Mouse (Mus musculus) midbrain, embryonic 12.5 days (tissue): Measurements from ENCODE around the gene Stoml3. TPM values are rescaled to one million over a fixed set of nuclear protein-coding genes. Genes with fewer than 3 reads are reported as not detected.

Experiments used
- ATAC-seq: fragments of 200-750 bp; cut with Nextera tagmentation; 2 replicates; pipeline ENCODE4 v1.8.0; 2017; ENCODE audit warnings: low read depth, moderate TSS enrichment, moderate library complexity; ENCODE audit not compliant: low FRiP score
- H3K27ac ChIP-seq: fragments of 300-500 bp; sonication (generic); replicated peaks from 2 replicates; pipeline ENCODE4 v1.5.1; 2016; ENCODE audit warnings: mild to moderate bottlenecking
- H3K27me3 ChIP-seq: fragments of 300-500 bp; sonication (generic); 2 replicates; pipeline ENCODE4 v1.6.1; 2016; ENCODE audit warnings: mild to moderate bottlenecking
- H3K36me3 ChIP-seq: fragments of 300-500 bp; sonication (generic); 2 replicates; pipeline ENCODE4 v1.6.1; 2016
- H3K4me1 ChIP-seq: fragments of 300-500 bp; sonication (generic); 2 replicates; pipeline ENCODE4 v1.6.1; 2016
- H3K4me2 ChIP-seq: fragments of 300-500 bp; sonication (generic); replicated peaks from 2 replicates; pipeline ENCODE4 v1.6.1; 2016; ENCODE audit warnings: mild to moderate bottlenecking, moderate library complexity
- H3K4me3 ChIP-seq: fragments of 300-500 bp; sonication (generic); 2 replicates; pipeline ENCODE4 v1.5.1; 2016; ENCODE audit warnings: mild to moderate bottlenecking
- H3K9ac ChIP-seq: fragments of 300-500 bp; sonication (generic); replicated peaks from 2 replicates; pipeline ENCODE4 v1.6.1; 2016; ENCODE audit warnings: mild to moderate bottlenecking, moderate library complexity
- H3K9me3 ChIP-seq: fragments of 300-500 bp; sonication (generic); 2 replicates; pipeline ENCODE4 v1.6.1; 2016; ENCODE audit warnings: mild to moderate bottlenecking
- WGBS: fragments of 180-500 bp; shearing (Covaris S2); methylation state at CpG from one replicate; pipeline ENCODE4 v1.1.7; 2016; 5-methylcytosine and 5-hydroxymethylcytosine counted together
- polyA plus RNA-seq: library from polyadenylated mRNA; unstranded; fragments of >200 nt; fragmentation: Nextera tagmentation; extraction: Ambion mirVana; gene quantifications from 2 replicates; pipeline ENCODE4 v1.2.1, GENCODE M21; 2016

Gene Stoml3
- polyA plus RNA-seq, 1 experiment from 2014 or later = not detected

GRCm38 (mm10) chr3:53463046-53463764 lies 25.2 kb upstream of the Stoml3 start, which contains the start of the genes Nhlrc3 and Proser1:
Nhlrc3 (minus strand) TSS chr3:53463332.
Proser1 (plus strand) TSS chr3:53463666.
- WGBS = 1% methylated on average over 52 of the region's 52 CpGs
- peak; percentile 98 for ATAC-seq
- peak within 1 kb of the TSS; percentile 88 for H3K27ac ChIP-seq
- H3K36me3 ChIP-seq = peaks cover 23% of the 10 kb centered on the region; the same call in 1 of the 2 replicates
- H3K27me3 ChIP-seq = no peaks in the 10 kb centered on the region
- peak within 1 kb of the TSS; percentile 79 for H3K4me2 ChIP-seq
- H3K9ac ChIP-seq = peak within 1 kb of the TSS; percentile 89
- H3K4me1 ChIP-seq = peaks cover 33% of the 10 kb centered on the region
- H3K4me3 ChIP-seq = peak within 1 kb of the TSS; percentile 92
- H3K9me3 ChIP-seq = no peaks in the 10 kb centered on the region

DNA sequence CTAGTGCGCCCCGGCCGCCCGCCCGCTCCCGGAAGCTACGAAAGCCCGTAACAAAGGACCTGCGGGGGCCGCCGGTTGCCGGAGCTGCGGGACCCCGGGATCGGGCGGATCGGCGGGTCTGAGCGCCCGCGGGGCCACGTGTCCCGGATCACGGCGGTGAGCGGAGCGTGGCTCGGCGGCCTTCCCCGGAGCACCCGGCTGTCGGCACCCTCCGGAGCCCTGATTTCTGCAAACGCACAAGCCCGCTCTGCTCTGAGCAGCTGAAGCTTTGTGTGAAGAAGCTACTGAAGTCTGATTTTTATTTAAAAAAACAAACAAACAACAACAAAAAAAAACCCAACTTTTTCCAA lies 24.7 kb upstream of the Stoml3 start:
- Histone ChIP-seq H3K4me3 (peak overlapping the region; percentile 92), H3K36me3 (peaks cover 18% of the 10 kb centered on the region; the same call in 1 of the 2 replicates), H3K9ac (peak overlapping the region; percentile 89), H3K27me3 (no peaks in the 10 kb centered on the region), H3K4me1 (peaks cover 33% of the 10 kb centered on the region), H3K27ac (peak overlapping the region; percentile 88), H3K4me2 (peak overlapping the region; percentile 79), H3K9me3 (no peaks in the 10 kb centered on the region)
- 1% methylated on average over 35 of the region's 35 CpGs for WGBS
- peak; percentile 77 for ATAC-seq

DNA sequence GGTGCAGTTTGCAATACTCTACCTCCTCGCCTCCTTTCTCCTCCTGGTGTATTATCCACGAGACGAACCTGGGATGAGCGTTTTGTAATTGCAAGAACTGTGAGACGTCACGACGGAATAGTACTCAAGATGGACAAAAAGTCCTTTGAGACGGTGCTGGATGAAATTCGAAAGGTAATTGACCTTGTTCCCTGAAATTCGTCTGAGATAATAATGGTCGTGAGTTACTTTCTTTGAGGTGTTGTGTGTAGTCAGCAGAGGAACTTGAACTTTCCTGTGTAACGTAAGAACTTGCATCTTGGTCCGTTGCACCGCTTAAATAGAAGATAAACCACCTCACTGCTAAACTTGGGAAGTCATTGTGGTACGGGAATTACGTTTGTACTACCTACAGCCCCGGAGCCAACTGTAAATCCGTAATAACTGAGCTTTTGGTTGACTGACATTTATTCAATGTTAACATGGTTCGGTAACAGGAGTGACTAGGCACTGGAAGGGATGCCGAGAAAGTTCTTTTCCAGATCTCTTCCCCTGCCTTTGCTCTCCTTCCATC lies 24.2 kb upstream of the Stoml3 start:
- under 1% methylated on average over 20 of the region's 20 CpGs for WGBS
- ATAC-seq = no peak
- no peaks in the 10 kb centered on the region for H3K9me3 ChIP-seq
- peak overlapping the region; percentile 88 for H3K27ac ChIP-seq
- peak overlapping the region; percentile 79 for H3K4me2 ChIP-seq
- H3K9ac ChIP-seq = peak overlapping the region; percentile 89
- H3K36me3 ChIP-seq = peaks cover 18% of the 10 kb centered on the region
- H3K4me3 ChIP-seq = peak overlapping the region; percentile 92
- peaks cover 33% of the 10 kb centered on the region for H3K4me1 ChIP-seq
- no peaks in the 10 kb centered on the region for H3K27me3 ChIP-seq

DNA sequence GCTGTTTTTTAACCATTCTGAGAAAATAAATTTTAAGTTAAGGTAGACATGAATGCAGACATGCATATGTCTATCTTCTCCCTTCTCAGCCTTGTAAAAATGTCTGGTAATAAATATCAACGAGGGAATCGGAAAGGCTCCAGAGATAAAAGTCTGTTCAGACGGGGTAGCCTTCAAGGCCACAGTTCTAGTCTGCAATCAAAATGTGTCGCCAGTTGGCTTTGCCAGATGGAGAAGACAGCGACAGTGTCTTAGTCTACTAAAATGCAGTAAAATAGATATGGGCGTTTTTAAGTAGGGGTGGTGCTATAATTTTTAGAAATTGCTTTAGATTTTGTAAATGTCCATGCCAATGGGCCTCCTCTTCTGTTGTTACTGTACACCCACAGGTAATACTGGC lies 23.1 kb upstream of the Stoml3 start:
- peaks cover 33% of the 10 kb centered on the region for H3K4me1 ChIP-seq
- H3K9ac ChIP-seq = peak overlapping the region; percentile 31; the same call in 1 of the 2 replicates
- peak overlapping the region; percentile 79 for H3K4me2 ChIP-seq
- H3K27me3 ChIP-seq = no peaks in the 10 kb centered on the region
- no peak overlapping the region for H3K27ac ChIP-seq
- WGBS = 69% methylated on average over 6 of the region's 6 CpGs
- H3K9me3 ChIP-seq = no peaks in the 10 kb centered on the region
- H3K36me3 ChIP-seq = peaks cover 18% of the 10 kb centered on the region
- peak overlapping the region; percentile 92 for H3K4me3 ChIP-seq
- no peak for ATAC-seq

- Histone ChIP-seq H3K27me3 (no peaks in the 10 kb centered on the region), H3K9me3 (no peaks in the 10 kb centered on the region), H3K27ac (no peak overlapping the region), H3K4me1 (peaks cover 32% of the 10 kb centered on the region), H3K36me3 (peaks cover 25% of the 10 kb centered on the region), H3K4me2 (peak overlapping the region; percentile 79), H3K4me3 (peak overlapping the region; percentile 8), H3K9ac (no peak overlapping the region; the same call in 1 of the 2 replicates)
- ATAC-seq = no peak
- 64% methylated on average over 9 of the region's 9 CpGs for WGBS
Observed at GRCm38 (mm10) chr3:53466481-53466880, 22.0 kb upstream of the Stoml3 start.

DNA sequence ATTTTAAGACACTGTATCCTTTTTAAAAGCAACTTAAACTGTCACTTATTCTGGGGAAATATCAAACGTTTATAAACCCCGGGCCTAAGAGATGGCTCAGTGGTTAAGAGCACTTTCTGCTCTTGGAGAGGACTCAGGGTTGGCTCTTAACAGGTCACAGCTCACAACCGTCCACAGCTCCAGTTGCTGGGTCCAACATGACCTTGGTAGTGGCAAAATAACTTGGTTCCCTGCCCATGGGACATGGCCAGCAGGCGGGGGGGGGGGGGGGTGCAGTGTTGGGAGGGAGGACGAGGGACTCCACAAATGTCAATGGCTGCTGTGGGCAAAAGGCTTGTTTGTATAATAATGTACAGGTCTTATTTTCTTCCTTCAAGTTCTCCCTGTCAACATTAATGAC lies 21.1 kb upstream of the Stoml3 start:
- H3K4me2 ChIP-seq = no peak overlapping the region
- 82% methylated on average over 5 of the region's 5 CpGs for WGBS
- no peak overlapping the region for H3K27ac ChIP-seq
- peaks cover 34% of the 10 kb centered on the region for H3K36me3 ChIP-seq
- peaks cover 27% of the 10 kb centered on the region for H3K4me1 ChIP-seq
- no peaks in the 10 kb centered on the region for H3K9me3 ChIP-seq
- no peak for ATAC-seq
- no peaks in the 10 kb centered on the region for H3K27me3 ChIP-seq
- no peak overlapping the region for H3K9ac ChIP-seq
- no peak overlapping the region for H3K4me3 ChIP-seq

GRCm38 (mm10) chr3:53469650-53470049 lies 18.8 kb upstream of the Stoml3 start:
- H3K27me3 ChIP-seq = no peaks in the 10 kb centered on the region
- no peak overlapping the region for H3K27ac ChIP-seq
- peaks cover 23% of the 10 kb centered on the region for H3K4me1 ChIP-seq
- peaks cover 57% of the 10 kb centered on the region for H3K36me3 ChIP-seq
- no peak overlapping the region for H3K9ac ChIP-seq
- no peak overlapping the region for H3K4me3 ChIP-seq
- no peak overlapping the region for H3K4me2 ChIP-seq
- ATAC-seq = no peak
- H3K9me3 ChIP-seq = no peaks in the 10 kb centered on the region
- 94% methylated on average over 5 of the region's 5 CpGs for WGBS

GRCm38 (mm10) chr3:53472061-53472460 lies 16.4 kb upstream of the Stoml3 start:
- 95% methylated on average over 5 of the region's 5 CpGs for WGBS
- H3K36me3 ChIP-seq = peaks cover 78% of the 10 kb centered on the region
- 0 out of 2 replicates have a peak, but pooled peaks cover 6% of the 10 kb centered on the region for H3K4me1 ChIP-seq
- no peak overlapping the region for H3K4me2 ChIP-seq
- ATAC-seq = no peak
- no peaks in the 10 kb centered on the region for H3K9me3 ChIP-seq
- H3K27ac ChIP-seq = no peak overlapping the region
- H3K27me3 ChIP-seq = no peaks in the 10 kb centered on the region
- H3K4me3 ChIP-seq = no peak overlapping the region
- no peak overlapping the region for H3K9ac ChIP-seq

- Histone ChIP-seq H3K36me3 (peaks cover 96% of the 10 kb centered on the region), H3K4me3 (no peak overlapping the region), H3K9ac (no peak overlapping the region), H3K27me3 (no peaks in the 10 kb centered on the region), H3K27ac (no peak overlapping the region), H3K4me2 (no peak overlapping the region), H3K9me3 (no peaks in the 10 kb centered on the region), H3K4me1 (no peaks in the 10 kb centered on the region)
- WGBS = 84% methylated on average over 4 of the region's 4 CpGs
- no peak for ATAC-seq
Observed at GRCm38 (mm10) chr3:53474179-53474578, 14.3 kb upstream of the Stoml3 start.

DNA sequence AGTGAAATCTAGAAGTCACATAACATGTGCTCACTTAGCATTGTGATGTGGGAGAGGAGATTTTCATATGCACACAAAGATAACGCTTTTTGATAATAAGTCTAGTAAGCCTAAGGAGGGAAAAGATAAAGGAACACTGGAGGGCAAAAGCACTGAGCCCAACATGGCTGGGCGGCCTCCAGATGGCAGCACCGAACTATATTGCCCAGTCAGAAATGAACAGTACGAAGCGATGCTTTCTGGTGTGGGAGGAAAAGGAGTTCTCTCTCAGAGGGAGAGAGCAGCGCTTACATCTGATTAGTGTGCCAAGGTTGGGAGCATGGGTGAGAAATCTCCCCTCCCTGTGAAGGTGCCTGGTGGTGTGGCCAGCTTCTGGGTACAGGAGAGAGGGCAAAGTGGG lies 12.6 kb upstream of the Stoml3 start:
- Histone ChIP-seq H3K9me3 (no peaks in the 10 kb centered on the region), H3K4me2 (no peak overlapping the region), H3K4me3 (no peak overlapping the region), H3K27ac (no peak overlapping the region), H3K36me3 (peaks cover 94% of the 10 kb centered on the region), H3K4me1 (no peaks in the 10 kb centered on the region), H3K27me3 (no peaks in the 10 kb centered on the region), H3K9ac (no peak overlapping the region)
- no peak for ATAC-seq
- 74% methylated on average over 6 of the region's 6 CpGs for WGBS

- no peak overlapping the region for H3K27ac ChIP-seq
- H3K36me3 ChIP-seq = peaks cover 91% of the 10 kb centered on the region
- 96% methylated on average over 17 of the region's 17 CpGs for WGBS
- no peaks in the 10 kb centered on the region for H3K27me3 ChIP-seq
- ATAC-seq = no peak
- H3K4me2 ChIP-seq = no peak overlapping the region
- no peaks in the 10 kb centered on the region for H3K9me3 ChIP-seq
- H3K4me3 ChIP-seq = no peak overlapping the region
- no peaks in the 10 kb centered on the region for H3K4me1 ChIP-seq
- H3K9ac ChIP-seq = no peak overlapping the region
Observed at GRCm38 (mm10) chr3:53477468-53477867, 11.0 kb upstream of the Stoml3 start.

- peak; percentile 38; the same call in 1 of the 2 replicates for ATAC-seq
- WGBS = 97% methylated on average over 30 of the region's 30 CpGs
- Histone ChIP-seq H3K9me3 (no peaks in the 10 kb centered on the region), H3K36me3 (peaks cover 85% of the 10 kb centered on the region), H3K27me3 (no peaks in the 10 kb centered on the region), H3K4me3 (no peak overlapping the region), H3K9ac (no peak overlapping the region), H3K27ac (no peak overlapping the region), H3K4me1 (no peaks in the 10 kb centered on the region), H3K4me2 (no peak overlapping the region)
Observed at GRCm38 (mm10) chr3:53478419-53479046, 9.9 kb upstream of the Stoml3 start.
